Mouse (Mus musculus): ENCODE results near the gene Tmco4. TPM values are rescaled to one million over a fixed set of nuclear protein-coding genes. Genes with fewer than 3 reads are reported as not detected.

The Tmco4 gene
- total RNA-seq, 4 experiments from 2014 or later = 9.9 to 13.6 (median 11.7) TPM

- no peak for DNase-seq (ENCODE audit: low spot score)
These were observed 46.7 kb downstream of the Tmco4 start for GRCm38 (mm10) chr4:139019413-139019812.

- no peak for DNase-seq (ENCODE audit: low spot score)
These were observed 47.7 kb downstream of the Tmco4 start for GRCm38 (mm10) chr4:139020385-139020784.

- no peak for DNase-seq (ENCODE audit: low spot score)
These were observed 51.7 kb downstream of the Tmco4 start for GRCm38 (mm10) chr4:139024379-139024778.

GRCm38 (mm10) chr4:139030675-139031074, 58.0 kb downstream of the Tmco4 start:
- DNase-seq (ENCODE audit: low spot score) = peak; percentile 19

GRCm38 (mm10) chr4:139032521-139032920, 59.8 kb downstream of the Tmco4 start:
- DNase-seq (ENCODE audit: low spot score) = no peak

GRCm38 (mm10) chr4:139033263-139034009, 60.7 kb downstream of the Tmco4 start:
- no peak for DNase-seq (ENCODE audit: low spot score)

- DNase-seq (ENCODE audit: low spot score) = no peak
These were observed 61.3 kb downstream of the Tmco4 start for GRCm38 (mm10) chr4:139034010-139034367.

GRCm38 (mm10) chr4:139034540-139034939, 61.9 kb downstream of the Tmco4 start:
- no peak for DNase-seq (ENCODE audit: low spot score)

- DNase-seq (ENCODE audit: low spot score) = no peak
These were observed 62.3 kb downstream of the Tmco4 start for GRCm38 (mm10) chr4:139034942-139035341.

- DNase-seq (ENCODE audit: low spot score) = peak; percentile 47
These were observed 63.1 kb downstream of the Tmco4 start for GRCm38 (mm10) chr4:139035799-139036198.

GRCm38 (mm10) chr4:139037795-139038607, 65.3 kb downstream of the Tmco4 start:
- DNase-seq (ENCODE audit: low spot score) = no peak

GRCm38 (mm10) chr4:139040084-139040839, 67.6 kb downstream of the Tmco4 start:
- no peak for DNase-seq (ENCODE audit: low spot score)

GRCm38 (mm10) chr4:139042611-139043010, 69.9 kb downstream of the Tmco4 start:
- DNase-seq (ENCODE audit: low spot score) = no peak

GRCm38 (mm10) chr4:139043600-139043999, 70.9 kb downstream of the Tmco4 start:
- no peak for DNase-seq (ENCODE audit: low spot score)

GRCm38 (mm10) chr4:139044566-139044965, 71.9 kb downstream of the Tmco4 start:
- DNase-seq (ENCODE audit: low spot score) = no peak

- DNase-seq (ENCODE audit: low spot score) = no peak
These were observed 73.7 kb downstream of the Tmco4 start for GRCm38 (mm10) chr4:139046354-139046753.

- no peak for DNase-seq (ENCODE audit: low spot score)
These were observed 75.8 kb downstream of the Tmco4 start for GRCm38 (mm10) chr4:139048518-139048917.

GRCm38 (mm10) chr4:139052796-139053195, 80.1 kb downstream of the Tmco4 start:
- DNase-seq (ENCODE audit: low spot score) = no peak

- DNase-seq (ENCODE audit: low spot score) = no peak
These were observed 80.7 kb downstream of the Tmco4 start for GRCm38 (mm10) chr4:139053391-139053790.

- DNase-seq (ENCODE audit: low spot score) = no peak
These were observed 81.7 kb downstream of the Tmco4 start for GRCm38 (mm10) chr4:139054300-139054923.

GRCm38 (mm10) chr4:139055336-139055735, 82.6 kb downstream of the Tmco4 start:
- DNase-seq (ENCODE audit: low spot score) = no peak

GRCm38 (mm10) chr4:139055744-139056143, 83.1 kb downstream of the Tmco4 start:
- no peak for DNase-seq (ENCODE audit: low spot score)

All from heart, adult 8-10 months (tissue).